ENCODE assay signal across 8 mouse cellular contexts in the genomic region with DNA sequence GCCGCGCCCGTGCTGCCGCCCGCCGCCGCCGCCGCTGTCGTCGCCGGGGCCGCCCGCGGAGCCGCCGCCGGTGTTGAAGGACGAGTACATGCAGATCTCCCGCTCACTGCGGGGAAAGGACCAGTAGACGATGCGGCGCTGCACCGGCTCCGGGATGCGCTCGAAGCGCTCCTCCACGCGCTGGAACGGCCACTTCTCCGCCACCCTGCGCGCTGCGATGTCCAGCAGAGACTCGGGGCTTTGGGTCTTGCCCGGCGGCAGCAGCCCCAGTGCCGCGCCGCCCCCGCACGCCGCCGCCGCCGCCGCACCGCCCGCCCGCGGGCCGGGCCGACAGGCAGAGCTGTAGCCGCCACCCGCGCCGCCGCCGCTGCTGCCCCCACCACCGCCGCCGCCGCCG.
DNase-seq lines count a peak whose midpoint lies in the region; ATAC-seq and TF ChIP-seq lines count a peak whose summit lies in the region.

No protein-coding gene starts in this region.

- DNase-seq in kidney, postnatal 36 days = no peak
- peak; percentile 52 for DNase-seq in embryonic facial prominence, embryonic 11.5 days (ENCODE audit: low spot score)
- no peak for DNase-seq in limb, embryonic 10.5 days (ENCODE audit: low spot score)
- no peak for DNase-seq in cerebellum, postnatal 36 days

- WGBS in kidney, embryonic 16.5 days = under 1% methylated on average over 27 of the region's 66 CpGs
- WGBS in embryonic facial prominence, embryonic 11.5 days = under 1% methylated on average over 53 of the region's 66 CpGs
- 13% methylated on average over 65 of the region's 66 CpGs for WGBS in limb, embryonic 10.5 days
- WGBS in small intestine, adult 2 months = 5% methylated on average over 56 of the region's 66 CpGs

- H3K9ac ChIP-seq in kidney, embryonic 16.5 days (replicated peaks; ENCODE audit: low read length) = peak overlapping the region; percentile 91
- peak overlapping the region; percentile 94 for H3K9ac ChIP-seq in embryonic facial prominence, embryonic 11.5 days (replicated peaks; ENCODE audit: low read length)

- no peak for TF ChIP-seq POLR2A in small intestine, adult 2 months (IDR thresholded peaks at IDR 0.05; ENCODE audit: low read depth, low read length)

- peak; percentile 1; the same call in 1 of the 2 replicates for ATAC-seq in kidney, embryonic 16.5 days (ENCODE audit: low FRiP score, low TSS enrichment)
- no peak for ATAC-seq in embryonic facial prominence, embryonic 11.5 days (replicated peaks; ENCODE audit: insufficient number of reproducible peaks, low FRiP score, low TSS enrichment, low read depth)
- ATAC-seq in erythroid progenitor cell, adult 5-6 weeks (replicated peaks; ENCODE audit: low FRiP score, poor library complexity, severe bottlenecking) = no peak

- no peaks in the 10 kb centered on the region for H3K36me3 ChIP-seq in kidney, embryonic 16.5 days (ENCODE audit: insufficient read depth, low read length)
- H3K36me3 ChIP-seq in E14TG2a.4 (ENCODE audit: insufficient read depth, low read length) = no peaks in the 10 kb centered on the region
- no peaks in the 10 kb centered on the region for H3K36me3 ChIP-seq in embryonic facial prominence, embryonic 11.5 days (replicated peaks; ENCODE audit: control insufficient read depth, insufficient read depth, low read depth, low read length)
- H3K36me3 ChIP-seq in limb, embryonic 10.5 days = no peaks in the 10 kb centered on the region
- no peaks in the 10 kb centered on the region for H3K36me3 ChIP-seq in small intestine, adult 2 months (ENCODE audit: control insufficient read depth, insufficient read depth, low read length)

- no peaks in the 10 kb centered on the region for H3K9me3 ChIP-seq in kidney, embryonic 16.5 days (ENCODE audit: low read length)
- H3K9me3 ChIP-seq in E14TG2a.4 (ENCODE audit: low read length) = no peaks in the 10 kb centered on the region
- no peaks in the 10 kb centered on the region for H3K9me3 ChIP-seq in embryonic facial prominence, embryonic 11.5 days (replicated peaks; ENCODE audit: control insufficient read depth, low read length)
- no peaks in the 10 kb centered on the region for H3K9me3 ChIP-seq in limb, embryonic 10.5 days (replicated peaks)

- H3K27ac ChIP-seq in kidney, embryonic 16.5 days (ENCODE audit: low read length) = peak overlapping the region; percentile 93
- peak overlapping the region; percentile 83 for H3K27ac ChIP-seq in embryonic facial prominence, embryonic 11.5 days (replicated peaks; ENCODE audit: low read depth, low read length)
- H3K27ac ChIP-seq in limb, embryonic 10.5 days = peak overlapping the region; percentile 96
- H3K27ac ChIP-seq in small intestine, adult 2 months (ENCODE audit: insufficient read depth, low read depth, low read length) = peak overlapping the region; percentile 28

- H3K27me3 ChIP-seq in kidney, embryonic 16.5 days (ENCODE audit: insufficient read depth, low read length) = no peaks in the 10 kb centered on the region
- H3K27me3 ChIP-seq in E14TG2a.4 (ENCODE audit: insufficient read depth, low read length) = peaks cover 74% of the 10 kb centered on the region
- no peaks in the 10 kb centered on the region for H3K27me3 ChIP-seq in embryonic facial prominence, embryonic 11.5 days (ENCODE audit: control insufficient read depth, insufficient read depth, low read length)
- H3K27me3 ChIP-seq in limb, embryonic 10.5 days (ENCODE audit: low read depth, poor library complexity, severe bottlenecking) = peaks cover 22% of the 10 kb centered on the region
- H3K27me3 ChIP-seq in small intestine, adult 2 months (ENCODE audit: control insufficient read depth, insufficient read depth, low read length) = peaks cover 7% of the 10 kb centered on the region; the same call in 1 of the 2 replicates

- peak overlapping the region; percentile 94 for H3K4me3 ChIP-seq in kidney, embryonic 16.5 days (ENCODE audit: low read length)
- H3K4me3 ChIP-seq in E14TG2a.4 (replicated peaks; ENCODE audit: low read length) = peak overlapping the region; percentile 91
- peak overlapping the region; percentile 82 for H3K4me3 ChIP-seq in embryonic facial prominence, embryonic 11.5 days (ENCODE audit: low read depth, low read length)
- H3K4me3 ChIP-seq in limb, embryonic 10.5 days = peak overlapping the region; percentile 97
- peak overlapping the region; percentile 77 for H3K4me3 ChIP-seq in small intestine, adult 2 months (ENCODE audit: low read depth, low read length)

- H3K4me2 ChIP-seq in kidney, embryonic 16.5 days (replicated peaks; ENCODE audit: low read depth, low read length) = peak overlapping the region; percentile 70
- H3K4me2 ChIP-seq in embryonic facial prominence, embryonic 11.5 days (ENCODE audit: low read depth, low read length) = peak overlapping the region; percentile 51

- H3K4me1 ChIP-seq in kidney, embryonic 16.5 days (ENCODE audit: insufficient read depth, low read length) = peaks cover 25% of the 10 kb centered on the region
- peaks cover 28% of the 10 kb centered on the region for H3K4me1 ChIP-seq in E14TG2a.4 (replicated peaks; ENCODE audit: low read depth, low read length)
- no peaks in the 10 kb centered on the region; the same call in 1 of the 2 replicates for H3K4me1 ChIP-seq in embryonic facial prominence, embryonic 11.5 days (ENCODE audit: control insufficient read depth, insufficient read depth, low read length)
- peaks cover 38% of the 10 kb centered on the region for H3K4me1 ChIP-seq in limb, embryonic 10.5 days
- no peaks in the 10 kb centered on the region; the same call in 1 of the 2 replicates for H3K4me1 ChIP-seq in small intestine, adult 2 months (ENCODE audit: control insufficient read depth, insufficient read depth, insufficient read length, low read length)

- TF ChIP-seq CTCF in E14TG2a.4 (conservative IDR thresholded peaks at IDR 0.05; ENCODE audit: low read length) = no peak
- TF ChIP-seq CTCF in small intestine, adult 2 months (IDR thresholded peaks at IDR 0.05; ENCODE audit: extremely low read depth, insufficient read length, insufficient replicate concordance, low read depth, low read length) = no peak

Comparison
In these comparisons a context has a peak if more than half of its experiments do, and no peak if none do; other contexts are left out.
1. H3K27ac ChIP-seq: peak in every context shown above with its lines; median percentile 96 in limb, embryonic 10.5 days; 93 in kidney, embryonic 16.5 days; 83 in embryonic facial prominence, embryonic 11.5 days; 28 in small intestine, adult 2 months.